Mouse (Mus musculus) inflammation-experienced regulatory T-cells (primary cell): ENCODE results near the gene Fus. TPM values are rescaled to one million over a fixed set of nuclear protein-coding genes. Genes with fewer than 3 reads are reported as not detected.

ENCODE experiments used
- polyA plus RNA-seq, 2 experiments: library from polyadenylated mRNA; unstranded; fragments of 100-300 nt; shearing (Covaris generic); gene quantifications; one replicate each; pipeline ENCODE4 v1.2.1; 2017

Fus gene
- polyA plus RNA-seq, result 100 to 1,000 TPM; 120 to 128 TPM

GRCm38 (mm10) chr7:127967004-127967921 is at the start of gene Fus:
Fus (plus strand) TSS chr7:127967457.

GRCm38 (mm10) chr7:127929923-127930322 is 37.3 kb upstream of the Fus start, which contains the start of gene Prss8:
Prss8 (minus strand) TSS chr7:127930104.

DNA sequence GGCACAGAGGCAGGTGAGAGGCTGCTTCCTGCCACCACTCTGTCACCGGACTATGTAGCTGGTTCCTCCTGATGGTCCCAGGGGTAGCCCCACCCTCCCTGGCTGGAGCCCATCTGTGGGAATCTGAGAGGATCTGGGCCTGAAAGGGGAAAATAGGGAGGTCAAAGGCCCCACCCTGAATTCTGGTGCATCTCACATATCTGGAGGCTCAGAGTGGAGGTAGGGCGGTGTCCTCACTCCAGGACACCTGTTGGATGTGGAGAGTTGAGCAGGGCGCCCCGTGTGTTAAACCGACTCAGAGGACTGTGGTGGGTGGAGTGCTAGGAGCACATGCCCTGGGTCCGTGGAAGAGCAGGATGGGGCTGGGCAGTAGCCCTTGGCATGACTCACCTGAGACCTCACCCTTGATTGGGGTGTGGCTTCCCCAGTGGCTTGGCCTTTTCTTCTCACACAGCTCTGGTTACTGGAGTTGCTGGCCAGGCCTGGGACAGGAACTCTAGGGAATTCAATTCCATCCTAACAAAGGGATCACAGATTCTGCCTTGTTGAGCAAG is 20.7 kb upstream of the Fus start, which contains the start of gene Prss36:
Gene Prss36, minus strand, starts transcription at position 256 of the 554 bp plus-strand sequence.

DNA sequence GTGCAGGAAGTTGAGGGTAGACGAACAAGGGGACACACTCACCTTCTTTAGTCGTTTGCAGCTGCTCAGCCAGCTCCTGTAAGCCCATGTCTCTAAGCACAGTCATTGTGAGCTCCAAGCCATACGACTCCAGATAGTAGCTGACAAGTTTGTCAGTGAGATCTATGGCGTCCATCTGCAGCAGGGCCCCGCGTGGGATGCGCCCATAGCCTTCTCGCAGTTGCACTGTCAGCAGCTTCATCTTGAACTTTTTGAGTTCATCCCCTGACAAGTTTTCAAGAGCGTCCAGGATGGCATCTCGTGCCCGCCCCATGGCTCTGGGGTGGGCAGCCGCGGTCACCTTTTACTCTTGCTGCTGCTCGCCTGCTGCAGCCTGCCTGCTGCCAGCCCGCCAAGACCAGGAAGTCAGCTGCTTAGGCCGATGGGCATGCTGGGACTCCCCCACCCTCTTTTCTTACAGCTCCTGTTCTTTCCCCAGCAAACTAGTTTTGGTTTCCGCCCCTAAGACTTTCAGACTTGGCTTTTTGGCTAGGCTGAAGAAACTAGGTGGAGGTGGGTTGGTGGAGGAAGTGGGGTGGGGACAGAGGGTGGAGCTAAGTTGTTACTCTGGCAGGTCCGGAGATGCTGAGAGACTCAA is 26.2 kb downstream of the Fus start, which contains the start of gene Pycard:
Gene Pycard, minus strand, starts transcription at position 527 of the 637 bp plus-strand sequence.

GRCm38 (mm10) chr7:128003688-128004087 is 36.4 kb downstream of the Fus start, which contains the start of gene Trim72:
Trim72 (plus strand) TSS chr7:128003949.

Other genes with a start within 250 kb of the Fus start
- gene Ctf2, start 235.3 kb upstream of the Fus start, polyA plus RNA-seq, result under 1 TPM in 1 of 2 experiments, not detected in 1; 0.21 TPM
- 1 to 10 TPM in 1 of 2 experiments, under 1 TPM in 1; 0.80 to 1.0 TPM for gene Fbxl19, start 222.9 kb upstream of the Fus start, polyA plus RNA-seq
- 10 to 100 TPM; 20.0 to 30.8 TPM for gene Orai3, start 197.6 kb upstream of the Fus start, polyA plus RNA-seq
- gene Setd1a, start 190.8 kb upstream of the Fus start, polyA plus RNA-seq, result 1 to 10 TPM; 3.8 to 6.5 TPM
- gene Gm49388, start 181.8 kb upstream of the Fus start, polyA plus RNA-seq, result not detected
- 1 to 10 TPM; 1.6 to 6.7 TPM for gene Hsd3b7, start 166.9 kb upstream of the Fus start, polyA plus RNA-seq
- 100 to 1,000 TPM; 147 to 189 TPM for gene Stx4a, start 143.2 kb upstream of the Fus start, polyA plus RNA-seq
- gene Stx1b, start 142.9 kb upstream of the Fus start, polyA plus RNA-seq, result under 1 TPM; 0.51 to 0.56 TPM
- gene Zfp646, start 91.2 kb upstream of the Fus start, polyA plus RNA-seq, result 10 to 100 TPM; 43.6 to 44.7 TPM
- gene Zfp668, start 90.6 kb upstream of the Fus start, polyA plus RNA-seq, result 10 to 100 TPM; 13.1 to 20.9 TPM
- gene Prss53, start 76.5 kb upstream of the Fus start, polyA plus RNA-seq, result 1 to 10 TPM; 1.1 to 2.5 TPM
- gene Gm21974, start 72.0 kb upstream of the Fus start, polyA plus RNA-seq, result not detected
- gene Vkorc1, start 71.8 kb upstream of the Fus start, polyA plus RNA-seq, result 10 to 100 TPM; 43.9 to 54.4 TPM
- 10 to 100 TPM; 50.0 to 58.9 TPM for gene Bckdk, start 63.4 kb upstream of the Fus start, polyA plus RNA-seq
- gene Kat8, start 54.9 kb upstream of the Fus start, polyA plus RNA-seq, result 10 to 100 TPM; 37.9 to 46.2 TPM
- 1 to 10 TPM in 1 of 2 experiments, under 1 TPM in 1; 0.76 to 1.9 TPM for gene Prss8, start 37.4 kb upstream of the Fus start, polyA plus RNA-seq
- 1 to 10 TPM; 2.9 to 3.4 TPM for gene Prss36, start 20.7 kb upstream of the Fus start, polyA plus RNA-seq
- 100 to 1,000 TPM; 256 to 301 TPM for gene Pycard, start 26.4 kb downstream of the Fus start, polyA plus RNA-seq
- gene Trim72, start 36.5 kb downstream of the Fus start, polyA plus RNA-seq, result not detected
- under 1 TPM; 0.22 to 0.40 TPM for gene Itgam, start 95.2 kb downstream of the Fus start, polyA plus RNA-seq
- gene Gm49368, start 95.2 kb downstream of the Fus start, polyA plus RNA-seq, result 1 to 10 TPM in 1 of 2 experiments, under 1 TPM in 1; 0.37 to 1.4 TPM
- under 1 TPM in 1 of 2 experiments, not detected in 1; 0.04 TPM for gene Itgax, start 162.1 kb downstream of the Fus start, polyA plus RNA-seq
- 1 to 10 TPM in 1 of 2 experiments, not detected in 1; 2.8 TPM for gene Itgad, start 186.9 kb downstream of the Fus start, polyA plus RNA-seq
- under 1 TPM in 1 of 2 experiments, not detected in 1; 0.31 TPM for gene Cox6a2, start 238.9 kb downstream of the Fus start, polyA plus RNA-seq